Mouse (Mus musculus) 3134 (cell line): ENCODE data around the gene Sgf29.
A peak's percentile ranks its signal among the peaks of the same experiment; 100 is the strongest.

Source experiments
- DNase-seq: peaks from one replicate; pipeline ENCODE4 v3.0.0-alpha.2; 2011; ENCODE audit warnings: low spot score; ENCODE audit not compliant: insufficient read length; ENCODE audit errors: extremely low read depth

Gene Sgf29

DNA sequence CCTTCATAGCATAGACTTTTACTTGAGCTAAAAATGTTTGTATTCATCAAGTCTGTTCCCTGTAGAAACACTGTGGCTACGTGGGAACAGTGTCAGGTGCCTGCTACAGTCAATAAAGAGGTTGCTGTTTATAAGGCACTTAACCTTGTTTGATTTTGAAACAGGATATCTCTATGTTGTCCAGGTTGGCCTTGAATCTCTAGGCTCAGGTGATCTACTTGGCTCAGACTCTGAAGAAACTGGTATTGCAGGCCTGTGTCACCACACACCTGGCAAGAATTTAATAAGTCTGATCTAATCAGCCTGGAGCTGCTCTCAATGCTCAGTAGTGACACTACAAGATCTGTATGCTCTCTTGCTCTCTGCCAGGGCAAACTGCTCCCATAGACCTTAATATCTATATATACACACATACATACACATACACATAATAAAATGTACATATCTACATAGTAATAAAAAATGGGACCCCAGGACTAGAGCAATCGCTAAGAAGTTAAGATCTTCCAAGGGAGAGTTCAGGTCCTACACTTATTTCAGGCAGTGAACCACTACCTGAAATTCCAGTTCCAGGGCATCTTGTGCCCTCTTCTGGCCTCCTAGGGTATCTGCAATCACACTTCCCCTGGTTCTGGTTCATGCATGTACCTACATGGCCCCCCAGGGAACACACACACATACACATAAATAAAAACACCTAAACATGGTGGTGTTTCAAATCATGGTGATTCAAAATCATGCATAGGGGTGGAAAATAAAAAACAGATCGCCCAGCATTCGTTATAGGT is 12.2 kb upstream of the Sgf29 start:
- no peak for DNase-seq

DNA sequence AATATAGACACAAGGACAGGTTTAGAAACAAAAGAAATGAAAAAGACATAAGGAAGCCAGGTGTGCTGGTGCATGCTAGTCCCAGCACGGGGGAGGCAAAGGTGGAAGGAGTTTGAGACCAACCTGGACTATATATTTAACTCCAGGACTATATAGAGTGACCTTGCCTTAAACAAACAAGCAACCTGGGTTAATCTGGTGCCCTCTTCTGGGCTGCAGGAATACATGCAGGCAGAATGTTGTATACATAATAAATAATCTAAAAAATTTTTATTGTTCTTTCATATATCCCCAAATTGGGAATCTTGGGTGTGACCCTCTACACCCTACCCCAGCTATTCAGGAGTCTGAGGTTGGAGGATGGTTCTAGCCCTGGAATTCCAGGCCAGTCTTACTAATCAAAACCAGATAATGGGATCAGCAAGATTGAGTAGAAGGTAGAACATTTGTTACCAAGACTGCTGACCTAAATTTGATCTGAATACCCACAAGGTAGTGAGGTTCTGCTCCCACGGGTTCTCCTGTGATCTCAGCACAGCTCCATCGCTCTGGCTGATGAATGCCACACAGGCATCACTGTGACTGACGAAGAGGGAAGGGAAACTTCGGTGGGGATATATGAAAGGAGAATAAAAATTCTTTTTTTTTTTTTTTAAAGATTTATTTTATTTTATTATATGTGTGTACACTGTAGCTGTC is 6.4 kb upstream of the Sgf29 start:
- DNase-seq = no peak

DNA sequence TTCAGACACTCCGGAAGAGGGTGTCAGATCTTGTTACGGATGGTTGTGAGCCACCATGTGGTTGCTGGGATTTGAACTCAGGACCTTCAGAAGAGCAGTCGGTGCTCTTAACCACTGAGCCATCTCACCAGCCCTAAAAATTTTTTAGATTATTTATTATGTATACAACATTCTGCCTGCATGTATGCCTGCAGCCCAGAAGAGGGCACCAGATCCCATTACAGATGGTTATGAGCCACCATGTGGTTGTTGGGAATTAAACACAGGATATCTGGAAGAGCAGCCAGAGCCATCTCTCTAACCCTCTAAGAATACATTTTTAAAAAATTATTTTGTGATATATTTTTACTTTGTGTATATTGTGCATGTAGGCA is 5.9 kb upstream of the Sgf29 start:
- DNase-seq = peak; percentile 57

DNA sequence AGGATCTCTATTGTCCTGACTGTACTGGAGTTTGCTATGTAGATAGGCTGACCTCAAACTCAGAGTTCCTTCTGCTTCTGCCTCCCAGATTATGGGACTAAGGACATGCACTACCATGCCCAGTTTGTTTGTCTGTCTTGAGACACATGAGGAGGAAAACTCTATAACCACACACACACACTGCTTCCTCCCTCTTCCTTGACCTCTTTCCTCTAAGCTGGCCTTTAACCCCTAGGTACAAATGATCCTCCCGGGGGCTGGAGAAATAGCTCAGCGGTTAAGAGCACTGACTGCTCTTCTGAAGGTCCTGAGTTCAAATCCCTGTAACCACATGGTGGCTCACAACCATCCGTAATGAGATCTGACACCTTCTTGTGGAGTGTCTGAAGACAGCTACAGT is 4.8 kb upstream of the Sgf29 start:
- no peak for DNase-seq

DNA sequence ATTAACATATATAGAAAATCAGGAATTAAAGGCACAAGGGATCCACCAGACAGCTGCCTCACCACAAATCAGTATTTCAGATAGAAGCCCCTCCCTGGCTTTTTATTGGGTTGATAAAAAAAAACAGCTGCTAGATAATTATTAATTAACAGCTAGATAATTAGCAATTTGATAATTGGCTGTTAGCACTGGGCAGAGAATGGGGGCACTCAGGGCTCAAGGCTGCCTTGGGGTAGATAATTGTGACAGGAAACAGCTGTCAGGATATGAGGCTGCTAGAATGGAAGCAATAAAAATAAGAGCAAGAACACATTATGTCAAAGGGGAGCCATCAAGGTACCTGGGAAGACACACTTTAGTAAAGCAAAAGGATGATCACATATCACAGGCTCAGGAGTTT is 4.2 kb upstream of the Sgf29 start:
- no peak for DNase-seq

DNA sequence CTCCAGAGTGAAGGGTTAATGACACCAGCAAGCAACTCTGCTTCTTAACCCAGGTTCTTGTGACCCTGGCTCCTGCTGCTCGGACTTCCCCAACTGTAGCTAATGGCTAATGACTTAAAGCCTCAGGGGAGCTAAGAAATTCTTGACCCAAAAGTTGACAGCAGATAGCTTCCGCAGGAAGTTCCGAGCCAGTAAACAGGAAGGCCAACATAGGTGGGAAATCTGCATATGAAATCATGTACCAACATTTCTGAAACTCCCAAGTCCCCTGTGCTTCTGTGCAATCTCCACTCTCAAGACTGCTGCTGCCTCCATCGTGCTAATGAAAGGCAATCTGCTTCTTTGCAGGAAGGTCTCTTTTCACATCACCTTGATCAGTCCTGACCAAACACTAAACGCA is 3.4 kb upstream of the Sgf29 start:
- DNase-seq = no peak

DNA sequence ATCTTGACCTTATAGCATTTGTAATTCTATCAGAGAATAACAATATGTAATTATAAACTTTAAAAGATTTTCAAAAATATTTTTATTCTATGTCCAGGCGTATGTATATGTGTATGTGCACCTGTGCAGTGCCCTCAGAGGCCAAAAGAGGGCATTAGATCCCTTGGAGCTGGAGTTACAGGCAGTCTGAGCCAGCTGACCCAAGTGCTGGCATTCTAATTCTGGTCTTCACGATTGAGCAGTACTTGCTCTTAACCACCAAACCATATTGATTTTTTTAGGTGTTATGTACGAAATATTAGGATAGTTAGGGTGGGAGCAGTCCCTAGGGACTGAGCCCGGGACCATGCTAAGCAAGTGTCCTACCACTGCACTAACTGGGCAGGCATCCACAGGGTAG is 623 bp upstream of the Sgf29 start:
- no peak for DNase-seq

DNA sequence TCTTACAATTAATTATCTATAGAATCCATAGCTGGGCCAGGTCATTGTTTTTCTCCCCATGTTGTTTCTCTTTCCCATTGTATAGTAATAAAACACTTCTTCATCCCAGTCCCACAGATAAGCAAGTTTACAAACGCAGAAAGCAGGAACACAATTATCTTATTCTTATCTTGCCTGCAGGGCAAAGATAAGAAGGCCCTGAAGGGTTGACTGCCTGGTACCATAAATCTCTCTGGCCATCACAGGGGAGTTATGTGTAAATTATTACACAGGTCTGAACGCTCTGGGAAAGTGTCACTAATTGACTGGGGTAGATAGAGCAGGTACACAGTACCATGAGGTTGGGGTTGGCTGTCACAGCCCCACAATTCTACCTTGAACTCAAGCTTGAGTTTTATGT is 1.7 kb downstream of the Sgf29 start:
- DNase-seq = no peak

DNA sequence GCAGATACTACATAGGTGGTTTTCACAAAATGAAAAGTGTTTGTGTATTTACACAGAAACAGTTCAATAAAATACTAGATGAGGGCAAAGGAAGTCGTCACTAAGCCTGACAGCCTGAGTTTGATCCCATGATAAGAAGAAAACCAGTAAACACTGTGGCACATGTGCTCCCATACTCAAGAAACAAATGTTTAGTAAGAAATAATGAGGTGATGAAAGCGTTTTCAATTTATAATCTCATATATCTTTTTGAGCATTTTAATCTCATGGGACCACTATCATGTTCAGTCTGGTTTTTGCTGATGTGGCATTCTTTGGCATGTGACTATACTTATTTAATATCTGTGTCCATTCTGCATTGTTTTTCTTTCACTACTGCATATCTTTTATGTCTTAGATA is 4.9 kb downstream of the Sgf29 start:
- no peak for DNase-seq

DNA sequence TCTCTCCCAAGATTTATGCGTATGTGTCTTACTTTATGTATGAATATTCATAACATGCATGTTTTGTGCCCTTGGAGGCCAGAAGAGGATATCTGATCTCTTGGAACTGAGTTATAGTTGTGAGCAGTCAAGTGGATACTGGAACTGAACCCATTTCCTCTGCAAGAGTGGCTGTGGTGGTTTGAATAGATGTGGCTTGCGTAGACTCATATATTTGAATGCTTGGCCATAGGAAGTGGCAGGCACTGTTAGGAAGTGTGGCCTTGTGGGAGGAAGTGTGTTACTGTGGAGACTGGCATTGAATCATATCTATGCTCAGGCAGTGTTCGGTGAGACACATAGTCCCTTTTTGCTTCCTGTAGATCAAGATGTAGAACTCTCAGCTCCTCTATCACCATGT is 6.6 kb downstream of the Sgf29 start:
- DNase-seq = no peak

DNA sequence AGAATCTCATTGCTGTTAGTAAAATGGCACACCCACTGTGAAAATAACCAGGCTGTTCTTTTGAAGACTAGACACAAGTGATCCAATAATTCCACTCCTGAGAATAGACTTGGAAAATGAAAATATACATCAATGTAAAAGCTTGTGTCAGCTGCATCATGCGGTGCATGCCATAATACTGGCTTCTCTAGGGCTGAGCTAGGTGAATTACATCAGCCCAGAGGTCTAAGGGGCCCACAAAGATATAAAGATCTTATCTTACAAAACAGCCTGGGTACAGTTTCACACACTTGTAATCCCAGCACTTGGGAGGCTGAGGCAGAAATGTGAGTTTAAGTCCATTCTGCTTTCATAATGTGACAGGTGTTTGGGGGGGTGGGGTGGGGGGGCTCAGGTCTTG is 8.4 kb downstream of the Sgf29 start:
- no peak for DNase-seq

DNA sequence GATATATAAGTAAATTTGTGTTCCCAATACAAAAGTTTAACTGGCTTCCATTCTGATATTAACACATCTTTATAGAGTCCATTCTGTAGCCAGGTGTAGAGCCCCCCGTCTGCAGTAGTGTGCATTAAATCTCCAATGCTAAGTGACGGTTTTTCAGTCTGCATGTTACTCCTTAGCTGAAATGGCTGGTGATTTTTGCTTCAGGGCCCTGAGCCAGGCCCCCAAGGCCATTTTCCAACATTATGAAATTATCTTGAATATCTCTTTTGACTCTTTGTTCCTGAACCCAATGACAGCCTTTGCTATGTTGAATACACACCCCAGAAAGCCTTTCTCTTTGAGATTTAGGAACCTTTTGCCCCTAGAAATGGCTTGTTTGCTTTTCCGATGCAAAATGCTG is 10.7 kb downstream of the Sgf29 start:
- no peak for DNase-seq

DNA sequence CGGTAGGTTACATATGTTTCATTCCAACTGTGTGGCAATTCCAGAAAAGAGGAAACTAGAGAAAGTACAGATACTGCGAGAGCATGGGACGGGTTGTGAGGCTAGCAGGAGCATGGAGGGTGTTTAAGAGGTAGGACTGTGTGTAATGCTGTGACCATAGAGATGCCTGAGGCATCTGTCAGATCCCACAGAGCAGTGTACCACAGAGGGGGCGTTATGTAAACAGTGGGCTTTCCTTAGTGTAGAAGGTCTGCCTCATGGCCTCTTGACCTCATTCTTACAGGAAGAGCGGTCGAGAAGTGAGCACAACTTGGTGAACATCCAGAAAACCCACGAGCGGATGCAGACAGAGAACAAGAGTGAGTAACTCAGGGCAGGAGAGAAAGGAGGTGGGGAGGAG is 14.5 kb downstream of the Sgf29 start:
- DNase-seq = no peak

DNA sequence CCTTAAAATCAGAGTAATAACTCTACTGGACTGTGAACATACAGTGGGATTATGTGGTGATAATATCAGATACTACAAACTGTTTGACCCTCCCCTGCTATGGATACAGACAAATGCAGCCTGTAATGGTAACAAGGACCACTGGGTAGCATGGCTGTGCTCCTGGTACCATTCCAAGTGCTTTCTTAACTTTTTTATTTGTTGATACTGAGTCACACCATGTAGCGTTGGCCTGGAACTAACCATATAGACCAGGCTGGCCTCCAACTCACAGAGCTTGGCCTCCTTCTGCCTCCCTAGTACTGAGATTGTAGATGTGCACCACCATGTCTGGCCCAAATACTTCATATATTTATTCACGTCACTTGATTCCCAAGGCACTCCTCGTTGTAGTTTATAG is 16.2 kb downstream of the Sgf29 start:
- no peak for DNase-seq

DNA sequence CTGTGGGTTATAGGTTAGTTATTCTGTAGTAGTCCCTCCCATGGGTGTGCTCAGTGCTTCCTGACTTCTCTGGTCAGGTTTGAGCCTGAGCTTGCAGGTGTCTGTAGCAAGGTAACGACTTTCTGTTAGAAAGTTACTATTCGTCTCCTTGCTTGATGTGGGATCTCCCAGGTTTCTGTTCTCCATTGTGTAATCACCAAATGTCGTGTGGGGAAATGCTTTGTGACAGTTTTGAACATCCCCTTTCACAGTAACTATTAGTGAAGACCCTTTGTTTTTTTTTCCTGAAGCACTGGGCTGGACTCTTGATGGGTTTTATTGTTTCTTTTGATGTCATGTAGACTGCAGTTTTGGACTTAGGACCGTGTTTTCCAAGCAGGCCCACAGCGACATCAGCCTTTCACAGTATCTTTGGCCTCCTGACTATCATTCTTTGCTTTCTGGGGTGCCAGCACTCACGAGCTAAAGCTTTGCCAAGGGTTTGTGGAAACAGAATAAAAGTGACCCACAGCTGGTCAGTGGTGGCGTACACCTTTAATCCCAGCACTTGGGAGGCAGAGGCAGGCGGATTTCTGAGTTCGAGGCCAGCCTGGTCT is 18.5 kb downstream of the Sgf29 start:
- DNase-seq = no peak

DNA sequence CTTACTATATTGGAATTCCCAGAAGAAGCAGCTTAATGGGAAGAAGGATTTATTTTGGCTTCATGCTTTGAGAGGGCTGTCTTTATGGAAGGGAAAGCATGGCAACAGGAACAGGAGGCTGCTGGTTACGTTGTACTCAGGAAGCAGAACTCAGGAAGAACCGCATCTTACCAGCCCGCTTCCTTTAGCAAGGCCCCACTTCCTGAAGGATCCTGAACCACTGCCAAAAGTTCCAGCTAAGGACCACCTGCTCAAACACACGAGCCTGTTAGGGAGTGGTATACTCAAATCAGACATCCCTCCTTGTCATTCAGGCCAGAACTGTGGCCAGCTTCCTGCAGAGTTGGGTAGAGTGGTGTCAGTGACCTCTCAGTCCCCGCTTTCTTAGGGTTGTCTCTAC is 19.3 kb downstream of the Sgf29 start:
- DNase-seq = no peak

DNA sequence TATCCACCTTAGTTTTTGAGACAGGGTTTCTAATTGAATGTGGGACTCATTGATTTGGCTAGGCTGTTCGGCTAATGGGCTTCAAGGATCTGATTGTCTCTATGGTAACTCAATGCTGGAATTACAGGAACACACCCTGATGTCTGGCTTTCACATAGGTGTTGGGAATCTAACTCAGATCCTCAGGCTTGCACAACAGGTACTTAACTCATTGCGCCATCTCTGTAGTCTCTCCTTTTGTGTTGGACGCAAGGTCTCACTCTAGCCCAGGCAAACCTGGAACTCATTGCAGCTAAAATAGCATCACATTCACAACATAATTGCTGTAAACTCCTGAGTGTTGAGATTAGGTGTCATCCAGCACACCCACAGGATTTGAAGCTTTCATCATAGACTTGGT is 21.0 kb downstream of the Sgf29 start:
- no peak for DNase-seq

DNA sequence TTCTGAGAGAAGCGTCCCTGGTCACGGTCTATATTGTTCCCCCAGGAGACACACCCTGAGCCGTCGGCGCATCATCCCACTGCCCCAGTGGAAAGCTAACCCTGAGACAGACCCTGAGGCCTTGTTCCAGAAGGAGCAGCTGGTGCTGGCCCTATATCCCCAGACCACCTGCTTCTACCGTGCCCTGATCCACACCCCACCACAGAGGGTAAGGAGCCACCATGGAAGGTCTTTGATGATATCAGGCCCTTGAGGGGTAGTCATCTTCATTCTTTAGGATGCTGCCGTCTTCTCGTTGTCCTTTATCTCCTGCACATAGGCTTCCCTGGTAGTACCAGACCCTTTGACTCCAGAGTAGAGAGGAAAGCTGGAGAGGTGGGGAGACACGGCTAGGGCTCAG is 23.0 kb downstream of the Sgf29 start:
- DNase-seq = no peak

DNA sequence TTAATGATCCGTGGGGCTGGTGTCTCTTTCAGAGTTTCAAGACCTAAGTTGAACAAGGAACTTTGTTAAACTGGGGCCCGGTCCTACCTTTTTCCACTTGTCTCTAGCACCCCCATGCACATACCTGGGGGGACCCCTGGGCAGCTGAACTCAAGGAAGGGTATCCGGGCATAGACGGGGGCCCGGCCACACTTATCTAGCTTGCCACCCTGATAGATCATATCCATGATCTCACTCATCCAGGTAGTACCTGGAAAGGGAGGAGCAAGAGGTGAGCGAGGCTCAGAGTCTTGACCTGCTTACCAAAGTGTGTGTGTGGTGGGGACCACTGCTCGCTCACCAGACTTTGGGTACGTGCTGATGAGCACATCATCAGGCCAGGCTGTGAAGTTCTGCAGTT is 26.0 kb downstream of the Sgf29 start:
- no peak for DNase-seq

DNA sequence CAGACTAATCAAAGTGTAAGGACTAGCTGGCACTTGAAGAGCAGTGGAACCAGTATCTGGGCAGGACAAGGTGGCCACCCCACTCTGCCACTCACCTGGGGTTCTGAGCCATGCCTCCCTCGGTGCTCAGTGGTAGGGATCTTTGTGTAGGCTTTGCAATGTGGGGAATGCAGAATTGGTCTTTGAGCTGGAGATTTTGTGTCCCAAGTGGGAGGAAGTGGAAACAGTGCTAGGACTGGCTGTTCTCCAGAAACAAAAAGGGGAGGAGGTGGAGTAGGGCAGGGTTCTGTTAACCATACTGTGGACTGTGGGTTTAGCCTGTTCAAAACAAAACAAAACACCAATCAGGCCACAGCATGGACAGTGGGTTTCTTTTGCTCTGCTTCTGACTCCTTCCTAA is 27.1 kb downstream of the Sgf29 start, which contains the start of gene Sult1a1:
Sult1a1 (minus strand) TSS at position 226 of the 400 bp plus-strand sequence.
- no peak for DNase-seq

DNA sequence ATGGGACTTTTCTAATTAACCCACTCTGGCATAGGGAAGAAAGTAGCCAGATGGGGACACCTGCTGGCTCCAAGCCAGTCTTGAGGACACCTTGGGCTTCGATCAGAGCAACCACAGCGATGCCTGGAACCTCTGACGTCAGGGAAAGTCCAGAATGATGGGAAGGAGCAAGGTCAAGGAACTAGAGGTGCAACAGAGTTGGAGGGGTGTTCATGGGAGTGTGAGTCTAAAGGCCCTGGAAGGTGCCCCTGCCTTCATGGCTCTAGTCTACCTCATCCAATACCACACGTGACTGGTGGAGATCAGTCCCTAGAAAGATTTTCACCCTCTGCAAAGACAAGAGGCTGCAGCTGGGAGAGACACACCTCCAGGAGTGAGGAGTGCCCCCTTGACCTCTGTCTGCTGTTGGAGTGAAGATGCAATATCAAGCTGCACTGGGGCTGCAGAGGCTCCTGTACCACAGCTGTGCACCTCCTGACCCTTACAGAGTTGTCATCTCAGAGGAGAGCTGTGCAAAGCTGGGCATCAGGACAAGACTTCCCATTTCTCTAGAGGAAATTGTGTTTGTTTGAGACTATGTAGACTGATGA is 27.6 kb downstream of the Sgf29 start:
- DNase-seq = no peak
